Mouse (Mus musculus) neural tube, embryonic 11.5 days (tissue): ENCODE measurements at regions not wholly inside any gene's neighbourhood (a gene's known extent, or its start where the extent isn't known, plus 50 kb on each side); places are given as distances from the start of the nearest gene placed in this dataset.

Experiments
- ATAC-seq: fragments of 200-750 bp; cut with Nextera tagmentation; 2 replicates; pipeline ENCODE4 v1.8.0; 2017; ENCODE audit warnings: moderate number of reproducible peaks, mild to moderate bottlenecking, moderate TSS enrichment, moderate library complexity; ENCODE audit not compliant: insufficient read depth, low FRiP score, low TSS enrichment
- DNase-seq: peaks from one replicate; pipeline ENCODE4 v3.0.0-alpha.2; 2015; ENCODE audit warnings: low spot score
- H3K27ac ChIP-seq: fragments of 300-500 bp; sonication (generic); 2 replicates; pipeline ENCODE4 v1.5.1; 2014; ENCODE audit warnings: low read depth, mild to moderate bottlenecking, low read length
- H3K27me3 ChIP-seq: fragments of 300-500 bp; sonication (generic); 2 replicates; pipeline ENCODE4 v1.6.1; 2014; ENCODE audit warnings: mild to moderate bottlenecking, low read length, mixed read lengths; ENCODE audit not compliant: control insufficient read depth, insufficient read depth
- H3K36me3 ChIP-seq: fragments of 300-500 bp; sonication (generic); 2 replicates; pipeline ENCODE4 v1.6.1; 2014; ENCODE audit warnings: mild to moderate bottlenecking, low read length, moderate library complexity, mixed read lengths; ENCODE audit not compliant: control insufficient read depth, insufficient read depth
- H3K4me1 ChIP-seq: fragments of 300-500 bp; sonication (generic); 2 replicates; pipeline ENCODE4 v1.6.1; 2014; ENCODE audit warnings: low read length, mixed read lengths; ENCODE audit not compliant: control insufficient read depth, insufficient read depth
- H3K4me2 ChIP-seq: fragments of 300-500 bp; sonication (generic); 2 replicates; pipeline ENCODE4 v1.6.1; 2014; ENCODE audit warnings: low read depth, mild to moderate bottlenecking, moderate library complexity
- H3K4me3 ChIP-seq: fragments of 300-500 bp; sonication (generic); 2 replicates; pipeline ENCODE4 v1.5.1; 2014; ENCODE audit warnings: low read depth, low read length
- H3K9ac ChIP-seq: fragments of 300-500 bp; sonication (generic); 2 replicates; pipeline ENCODE4 v1.6.1; 2014; ENCODE audit warnings: mild to moderate bottlenecking, low read length
- H3K9me3 ChIP-seq: fragments of 300-500 bp; sonication (generic); 2 replicates; pipeline ENCODE4 v1.6.1; 2016; ENCODE audit warnings: low read length; ENCODE audit not compliant: control insufficient read depth
- WGBS: fragments of 180-500 bp; shearing (Covaris S2); extraction: QIAGEN DNeasy Blood & Tissue Kit; methylation state at CpG from one replicate; pipeline ENCODE4 v1.1.7; 2014; 5-methylcytosine and 5-hydroxymethylcytosine counted together

DNA sequence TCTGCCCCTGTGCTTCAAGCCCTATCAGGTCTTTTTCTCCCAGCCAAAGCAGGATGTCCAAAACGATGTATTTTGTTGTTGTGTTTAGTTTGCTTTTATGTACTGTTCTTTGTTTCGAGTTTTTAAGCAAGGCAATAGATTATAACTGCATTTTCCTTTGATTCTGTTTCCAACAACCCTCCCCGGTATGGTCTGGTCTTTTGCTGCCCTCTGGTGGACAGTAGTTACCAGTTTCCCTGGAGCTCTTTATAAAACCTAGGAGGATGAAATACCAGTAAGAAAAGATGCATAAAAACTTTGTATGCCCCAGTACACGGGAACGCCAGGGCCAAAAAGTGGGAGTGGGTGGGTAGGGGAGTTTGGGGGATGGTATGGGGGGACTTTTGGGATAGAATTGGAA, 73.9 kb upstream of the Itm2a start:
- no peaks in the 10 kb centered on the region for H3K36me3 ChIP-seq
- ATAC-seq (no peak), DNase-seq (peak; percentile 22)
- no peak overlapping the region for H3K4me3 ChIP-seq
- H3K4me1 ChIP-seq: no peaks in the 10 kb centered on the region
- 17% methylated on average over 5 of the region's 5 CpGs for WGBS
- no peak overlapping the region for H3K9ac ChIP-seq
- no peaks in the 10 kb centered on the region for H3K27me3 ChIP-seq
- H3K27ac ChIP-seq: no peak overlapping the region
- H3K4me2 ChIP-seq: no peak overlapping the region
- H3K9me3 ChIP-seq: no peaks in the 10 kb centered on the region

DNA sequence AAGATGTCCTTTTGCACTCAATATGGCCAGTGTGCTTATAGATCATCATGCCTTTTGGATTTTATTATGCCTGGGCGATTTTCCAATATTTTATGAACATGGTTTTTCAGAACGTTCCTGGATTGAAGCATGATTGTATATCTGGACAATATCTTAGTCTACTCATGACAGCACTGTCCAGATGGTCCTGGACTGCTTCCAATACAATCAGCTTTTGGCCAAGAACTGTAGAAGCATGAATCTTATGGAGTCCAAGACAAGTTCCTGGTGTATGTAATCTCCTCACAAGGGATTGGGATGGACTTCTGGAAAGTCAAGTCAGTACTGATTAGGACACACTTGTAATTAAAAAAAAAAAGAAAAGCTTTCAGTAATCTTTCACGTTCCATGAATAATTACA, 66.1 kb upstream of the Itm2a start:
- H3K9me3 ChIP-seq: no peaks in the 10 kb centered on the region
- H3K4me3 ChIP-seq: no peak overlapping the region
- no peaks in the 10 kb centered on the region for H3K27me3 ChIP-seq
- no peak overlapping the region for H3K9ac ChIP-seq
- DNase-seq (no peak), ATAC-seq (no peak)
- no peak overlapping the region for H3K27ac ChIP-seq
- 71% methylated on average over 3 of the region's 3 CpGs for WGBS
- H3K4me2 ChIP-seq: no peak overlapping the region
- H3K4me1 ChIP-seq: no peaks in the 10 kb centered on the region
- no peaks in the 10 kb centered on the region for H3K36me3 ChIP-seq
